Mouse (Mus musculus): Measurements from ENCODE around the gene Snx9.

Snx9 gene

DNA sequence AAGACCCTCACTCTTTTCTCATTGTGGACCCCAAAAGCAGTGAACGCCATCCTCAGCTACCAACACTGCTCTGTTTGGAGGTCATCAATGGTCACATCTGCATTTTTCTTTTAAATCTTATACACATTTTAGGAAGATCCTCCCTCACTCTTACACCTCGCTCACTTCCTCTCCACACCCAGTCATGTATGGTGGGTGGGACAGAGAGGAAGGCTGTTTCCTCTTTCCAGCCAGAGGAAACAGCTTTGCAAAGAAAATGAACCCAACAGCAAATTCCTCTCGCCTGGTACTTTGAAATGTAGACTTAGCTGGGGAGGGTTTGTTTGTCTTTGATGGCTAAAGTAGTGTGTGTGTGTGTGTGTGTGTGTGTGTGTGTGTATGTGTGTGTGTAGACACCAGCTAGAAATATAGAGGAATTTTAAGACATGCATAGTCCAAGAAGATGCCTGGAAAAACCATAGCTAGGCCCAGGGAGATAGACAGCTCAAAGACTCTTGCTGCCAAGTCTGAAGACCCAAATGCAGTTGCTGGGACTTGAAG lies 33.2 kb upstream of the Snx9 start:
- DNase-seq: no peak

DNA sequence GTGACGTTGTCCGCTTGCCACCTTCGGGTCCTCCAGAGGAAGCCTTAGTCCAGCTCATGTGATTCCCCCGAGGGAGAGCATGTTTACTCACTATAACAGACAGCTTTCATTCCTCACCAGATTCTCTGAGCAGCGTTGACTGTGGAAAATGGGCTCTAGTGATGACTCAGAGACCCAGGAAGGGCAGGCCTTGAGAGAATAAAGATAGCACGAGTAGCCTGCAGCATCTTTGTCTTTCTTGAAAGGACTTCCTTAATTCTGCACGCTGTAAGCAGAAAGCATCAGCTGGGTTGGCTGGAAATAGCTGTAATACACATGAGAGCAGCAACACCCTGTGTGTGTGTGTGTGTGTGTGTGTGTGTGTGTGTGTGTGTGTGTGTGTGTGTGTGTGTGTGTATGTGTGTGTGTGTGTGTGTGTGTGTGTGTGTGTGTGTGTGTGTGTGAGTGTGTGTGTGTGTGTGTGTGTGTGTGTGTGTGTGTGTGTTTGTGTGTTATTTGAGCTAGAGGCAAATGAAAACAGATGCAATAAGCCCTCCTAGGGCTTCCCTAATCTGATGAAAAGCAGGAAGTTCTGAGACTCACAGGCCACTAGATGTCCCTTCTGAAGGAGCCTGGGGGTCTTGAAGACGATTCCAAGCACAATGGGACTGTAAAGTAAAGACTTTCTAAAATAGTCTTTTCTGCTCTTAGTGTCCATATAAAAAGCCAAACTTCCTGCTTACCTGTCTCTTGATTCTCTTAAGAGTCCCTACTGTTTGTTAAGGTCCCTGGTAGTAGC lies 27.1 kb upstream of the Snx9 start:
- DNase-seq: no peak

DNA sequence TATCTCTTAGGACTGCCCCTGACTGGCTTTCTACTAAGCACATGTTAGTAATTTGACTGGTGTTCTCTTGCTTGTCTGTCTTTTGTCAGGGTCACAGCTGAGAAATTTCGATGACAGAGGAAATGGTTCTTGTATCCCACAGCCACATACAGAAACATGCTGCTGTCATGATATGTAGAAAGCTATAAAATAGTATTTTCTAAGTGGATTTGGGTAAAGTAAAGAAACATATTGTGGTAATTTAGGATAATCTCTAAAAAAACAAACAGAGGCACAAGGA lies 26.5 kb upstream of the Snx9 start:
- DNase-seq: no peak

DNA sequence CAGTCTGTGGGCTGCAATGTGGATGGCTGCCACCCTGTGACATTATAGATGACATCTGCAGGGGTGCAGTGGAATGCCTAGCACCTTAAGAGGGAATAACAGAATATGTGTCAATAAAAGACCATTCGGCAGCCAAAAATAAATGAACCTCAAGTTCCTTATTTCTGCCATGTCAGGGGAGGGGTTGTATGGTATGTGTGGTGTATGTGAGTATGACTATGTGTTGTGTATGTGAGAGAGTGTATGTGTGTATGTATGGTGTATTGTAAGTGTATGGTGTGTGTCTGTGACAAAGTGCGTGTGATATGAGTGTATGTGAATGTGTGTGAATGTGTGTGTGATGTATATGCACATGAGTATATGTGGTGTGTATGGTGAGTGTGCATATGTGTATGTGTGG lies 23.3 kb upstream of the Snx9 start:
- no peak for DNase-seq

DNA sequence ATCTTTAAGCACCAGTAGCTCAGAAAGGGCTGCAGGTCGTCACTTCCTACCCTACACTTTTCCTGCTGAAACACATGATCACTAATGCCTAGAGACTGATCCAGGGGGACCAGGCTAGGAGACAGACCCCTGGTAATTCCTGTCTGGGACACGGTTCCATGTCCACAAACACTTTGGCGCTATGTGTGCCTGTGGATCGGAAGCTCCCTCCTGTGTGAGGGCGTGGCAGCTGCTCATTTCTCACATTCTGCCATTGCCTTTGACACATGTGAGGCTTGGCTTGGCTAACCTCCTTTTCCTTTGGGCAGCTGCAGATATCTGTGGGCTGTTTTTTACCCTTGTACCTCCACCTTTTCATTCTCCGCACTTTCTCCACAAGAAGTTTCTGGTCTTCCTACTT lies 22.0 kb upstream of the Snx9 start:
- DNase-seq: no peak

DNA sequence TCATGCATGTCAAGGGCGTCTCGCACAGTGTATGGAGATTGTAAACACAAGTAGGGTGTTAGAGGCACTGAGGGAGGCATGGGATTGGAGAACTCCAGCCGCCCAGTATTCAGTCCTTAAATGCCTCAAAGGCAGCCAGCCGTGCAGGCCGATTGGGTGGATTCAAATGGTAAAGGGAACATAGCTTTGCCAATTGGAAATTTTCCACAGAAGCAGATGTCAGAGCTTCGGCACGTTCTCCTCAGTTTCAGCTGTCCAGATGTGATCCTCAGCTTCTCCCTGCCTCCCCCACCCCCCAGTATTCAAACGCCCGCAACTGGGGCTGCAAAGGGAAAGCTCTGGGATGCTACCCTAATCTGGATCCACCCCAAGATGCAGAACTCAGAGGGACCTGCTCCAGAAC lies 21.3 kb upstream of the Snx9 start:
- peak; percentile 42 to 62 for DNase-seq

DNA sequence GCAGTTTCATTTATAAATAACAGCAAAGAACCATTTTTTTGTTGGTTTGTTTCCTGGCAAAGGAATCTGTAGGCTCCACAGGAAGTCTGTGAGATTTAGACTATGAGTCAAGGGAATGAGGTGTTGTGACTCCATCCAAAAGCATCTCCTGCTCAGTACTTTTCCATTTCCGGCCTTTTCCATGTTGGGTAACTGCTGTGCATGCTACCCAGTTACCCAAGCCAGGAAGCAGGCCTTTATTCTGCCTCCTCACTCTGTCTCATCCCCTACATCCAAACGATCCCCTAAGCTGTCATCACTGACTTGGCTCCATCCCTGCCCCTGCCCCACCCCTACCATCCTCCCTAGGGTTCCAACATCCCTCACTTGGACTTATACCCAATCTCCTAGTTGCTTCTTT lies 18.6 kb upstream of the Snx9 start:
- DNase-seq: peak in 1 of 2 experiments; percentile 43

DNA sequence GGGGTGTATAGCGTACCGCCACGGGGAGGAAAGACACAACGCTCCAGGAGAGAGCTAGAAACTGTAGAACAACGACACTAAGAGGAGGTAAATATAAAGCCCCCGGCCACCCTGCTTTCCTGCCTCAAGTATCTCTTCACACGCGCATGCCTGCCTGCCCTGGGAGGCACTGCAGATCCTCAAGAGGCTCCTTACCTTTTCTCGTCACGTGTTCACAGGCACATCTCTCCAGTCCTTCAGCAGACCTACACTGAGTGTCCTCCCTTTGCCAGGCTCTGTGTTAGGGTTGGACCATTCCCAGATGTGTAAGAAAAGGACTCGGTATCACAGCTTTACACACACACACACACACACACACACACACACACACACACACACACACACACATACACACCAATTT lies 18.1 kb upstream of the Snx9 start:
- no peak for DNase-seq

DNA sequence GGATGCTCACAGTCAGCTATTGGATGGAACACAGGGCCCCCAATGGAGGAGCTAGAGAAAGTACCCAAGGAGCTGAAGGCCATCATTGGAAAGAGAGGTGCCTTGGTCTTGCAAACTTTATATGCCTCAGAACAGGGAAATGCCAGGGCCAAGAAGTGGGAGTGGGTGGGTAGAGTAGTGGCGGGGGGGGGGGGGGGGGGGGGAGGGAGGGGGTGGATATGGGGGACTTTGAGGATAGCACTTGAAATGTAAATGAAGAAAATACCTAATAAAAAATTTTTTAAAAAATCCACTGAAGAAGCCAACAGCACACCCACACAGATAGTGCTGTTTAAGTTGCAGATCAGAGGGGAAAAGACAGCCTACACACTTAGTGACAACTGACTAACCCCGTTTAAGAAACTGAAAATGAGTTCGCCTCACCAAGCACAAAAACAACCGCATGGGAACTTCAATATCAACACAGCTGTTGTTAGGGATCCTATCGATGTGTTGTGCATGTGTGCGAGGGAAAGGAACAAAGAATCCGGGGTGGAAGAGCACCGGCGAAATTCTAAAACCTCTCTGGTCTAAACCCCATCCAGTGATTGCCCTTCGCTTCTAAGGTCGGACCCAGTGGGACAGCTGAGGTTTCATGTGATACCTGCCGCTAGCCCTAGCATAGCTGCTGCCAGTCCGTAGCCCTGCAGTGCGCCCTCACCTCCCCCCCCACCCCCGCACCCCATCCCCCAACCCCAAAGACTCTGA lies 13.1 kb upstream of the Snx9 start:
- DNase-seq: no peak

DNA sequence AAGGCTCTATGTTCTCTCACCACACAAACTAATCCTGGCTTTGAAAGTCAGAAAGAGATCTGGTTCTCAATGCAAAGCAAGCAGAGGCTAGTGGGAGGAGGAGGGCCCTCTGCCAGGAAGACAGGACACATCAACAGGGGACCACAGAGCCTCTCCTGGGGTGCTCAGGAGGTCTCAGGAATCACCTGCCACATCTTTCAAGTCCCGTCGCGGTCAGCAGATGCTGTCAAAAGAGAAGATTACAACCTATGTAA lies 12.6 kb upstream of the Snx9 start:
- DNase-seq: no peak

DNA sequence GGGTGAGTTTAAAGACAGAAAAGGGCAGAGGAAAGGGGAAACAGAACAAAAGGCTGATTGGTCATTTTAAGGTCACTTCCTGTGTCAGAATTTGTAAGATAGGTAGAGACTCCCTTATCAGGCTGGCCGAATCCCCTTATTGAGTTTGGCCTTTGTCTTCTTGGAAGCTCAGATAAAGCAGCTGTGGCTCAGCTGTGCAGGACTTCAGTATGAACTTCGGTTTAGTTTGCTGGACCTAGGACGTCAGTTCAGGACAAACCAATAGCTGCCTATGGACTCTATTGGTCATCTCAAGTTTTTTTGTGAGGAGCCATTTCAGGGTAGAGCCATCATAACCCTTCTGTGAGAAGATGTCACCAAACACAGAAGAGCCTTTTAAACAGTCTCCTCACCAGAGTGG lies 12.2 kb upstream of the Snx9 start:
- DNase-seq: no peak

DNA sequence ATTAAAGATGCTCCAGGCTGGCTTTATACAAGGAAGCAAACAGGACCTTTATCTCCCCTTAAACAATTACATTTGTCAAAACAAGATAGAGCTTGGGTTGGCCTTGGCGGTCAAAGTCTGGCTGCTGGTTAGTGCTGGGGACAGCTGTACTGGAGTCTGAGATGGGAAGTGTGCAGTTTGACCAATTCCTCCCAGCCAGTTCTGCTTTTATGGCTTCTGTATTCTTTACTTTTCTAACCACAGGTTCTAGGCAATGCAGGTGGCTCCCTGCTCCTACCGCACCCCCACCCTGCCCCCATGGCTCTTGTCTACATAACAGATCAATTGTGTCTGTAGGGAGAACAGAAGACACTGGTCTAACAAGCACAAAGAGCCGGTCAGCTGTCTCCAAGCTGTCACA lies 11.2 kb upstream of the Snx9 start:
- DNase-seq: no peak

DNA sequence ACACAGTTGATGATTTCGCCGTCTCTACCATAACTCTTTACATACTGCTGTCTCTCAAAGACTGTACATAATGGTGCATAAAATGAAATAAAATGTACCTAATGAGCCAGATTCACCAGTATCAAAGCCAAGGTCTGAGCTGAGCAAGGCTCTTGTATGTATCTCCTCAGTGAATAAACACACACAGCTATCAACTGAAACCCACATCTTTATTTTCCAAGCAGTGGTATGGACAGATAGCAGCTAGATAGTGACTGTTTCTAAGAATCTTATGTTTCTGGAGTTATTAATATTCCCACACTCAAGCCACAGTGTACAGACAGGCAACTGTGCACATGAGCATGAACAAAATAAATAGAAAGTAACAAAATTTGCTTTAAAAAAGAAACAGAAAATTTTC lies 10.7 kb upstream of the Snx9 start:
- no peak for DNase-seq

DNA sequence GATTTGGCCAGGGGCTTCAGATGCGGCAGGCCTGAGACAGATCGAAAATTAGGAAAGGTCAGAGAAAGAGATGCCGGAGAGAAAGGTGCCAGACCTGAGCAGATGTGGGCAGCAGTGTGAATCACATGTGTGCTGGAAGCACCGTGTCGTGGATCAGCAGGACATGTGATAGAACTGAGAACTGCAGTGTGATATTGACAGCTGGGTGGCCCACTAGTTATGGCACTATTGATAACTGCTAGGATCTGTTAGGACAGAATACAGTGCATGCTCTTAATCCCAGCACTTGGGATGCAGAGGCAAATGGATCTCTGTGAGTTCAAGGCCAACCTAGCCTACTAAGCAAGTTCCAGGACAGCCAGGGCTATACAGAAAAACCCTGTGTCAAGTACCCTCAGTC lies 10.3 kb upstream of the Snx9 start:
- no peak for DNase-seq

DNA sequence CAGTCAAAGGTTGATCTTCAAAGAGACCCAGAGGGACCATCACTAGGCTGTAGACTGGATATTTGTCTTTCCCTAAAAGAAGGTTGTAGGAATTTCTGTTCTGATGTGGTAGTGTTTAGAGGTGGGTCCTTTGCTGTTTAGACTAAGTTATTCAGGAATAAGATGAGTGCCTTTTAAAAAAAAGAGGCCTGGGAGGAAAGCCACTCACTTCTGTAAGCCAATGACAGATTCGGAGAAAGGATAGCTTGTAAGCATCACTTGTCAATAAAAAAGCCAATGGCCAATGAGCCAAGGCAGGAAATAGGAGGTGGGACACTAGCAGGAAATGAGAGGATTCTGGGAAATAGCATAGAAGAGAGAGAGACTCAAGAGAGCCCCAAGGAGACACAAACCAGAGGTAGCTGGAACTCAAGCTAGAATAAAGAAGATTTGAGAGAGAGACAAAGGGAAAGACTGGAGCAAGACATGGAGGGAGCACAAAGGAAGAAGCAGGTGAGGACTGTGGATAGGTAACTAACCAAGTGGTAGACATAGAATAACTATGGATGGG lies 9.8 kb upstream of the Snx9 start:
- DNase-seq: no peak

DNA sequence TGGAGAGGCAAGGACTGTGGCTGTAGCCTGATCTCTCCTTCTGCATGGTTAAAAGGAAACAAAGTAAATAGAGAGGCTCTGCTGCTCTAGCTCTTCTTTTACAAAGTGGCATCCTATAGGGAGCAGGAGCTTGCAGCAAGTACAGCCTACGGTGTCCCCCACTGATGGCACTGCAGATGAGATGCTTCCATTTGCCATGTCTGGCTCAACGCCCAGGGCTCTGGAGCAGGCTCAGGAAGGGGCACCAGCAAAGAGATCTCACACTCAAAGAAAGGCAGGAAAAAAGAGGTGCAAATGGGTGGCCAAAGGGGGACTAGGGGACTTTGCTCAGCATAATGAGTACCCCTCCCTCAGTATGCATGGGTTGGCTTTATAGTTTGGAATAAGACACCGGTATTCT lies 7.0 kb upstream of the Snx9 start:
- DNase-seq: no peak

DNA sequence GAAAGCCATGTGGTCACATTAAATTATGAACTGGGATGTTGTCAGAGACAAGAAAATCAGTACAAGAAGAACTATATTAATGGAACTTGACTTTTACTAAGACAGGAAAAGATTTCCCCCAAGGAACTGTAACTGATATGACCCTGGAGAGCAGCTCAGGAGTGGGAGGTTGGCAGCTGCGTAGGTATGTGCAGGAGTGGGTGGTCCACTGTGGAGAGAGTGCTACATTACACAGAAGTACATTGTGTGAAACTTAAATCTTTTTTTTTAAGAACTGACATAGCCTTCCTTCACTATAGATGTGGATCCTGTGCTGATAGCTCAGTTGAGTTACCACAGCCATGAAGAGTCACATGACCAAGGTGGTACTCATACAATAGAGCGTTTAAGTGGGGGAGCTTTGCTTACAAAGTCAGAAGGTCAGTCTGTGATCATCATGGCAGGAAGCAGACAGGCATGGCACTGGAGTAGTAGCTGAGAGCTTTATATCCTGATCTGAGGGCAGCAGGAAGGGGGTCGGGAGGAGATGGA lies 6.3 kb upstream of the Snx9 start:
- no peak for DNase-seq

DNA sequence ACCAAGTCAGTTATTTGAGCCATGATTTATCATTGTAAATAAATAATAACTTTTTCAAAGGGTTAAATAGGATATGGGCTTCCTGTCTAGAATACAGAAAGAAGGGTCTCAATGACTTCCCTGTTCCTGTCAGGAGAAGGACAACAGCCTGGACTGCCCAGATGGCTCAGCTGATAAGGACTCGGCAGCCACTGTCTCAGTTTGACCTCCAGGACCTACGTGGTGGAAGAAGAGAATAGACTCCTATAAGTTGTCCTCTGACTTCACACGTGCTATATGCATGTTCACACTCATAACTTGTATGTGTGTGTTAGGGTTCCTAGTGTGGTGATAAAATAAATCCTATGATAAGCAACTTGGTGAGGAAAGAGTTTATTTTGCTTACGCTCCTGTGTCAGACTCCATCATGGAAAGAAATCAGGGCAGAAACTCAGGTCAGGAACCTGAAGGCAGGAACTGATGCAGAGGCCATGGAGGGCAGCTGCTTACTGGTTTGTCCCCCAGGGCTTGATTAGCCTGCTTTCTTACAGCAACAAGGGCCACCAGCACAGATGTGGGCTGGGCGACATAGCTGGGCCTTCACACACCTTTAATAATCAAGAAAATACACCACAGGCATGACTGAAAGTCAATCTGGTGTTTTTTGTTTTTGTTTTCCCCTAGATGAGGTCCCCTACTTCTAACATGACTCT lies 1.4 kb upstream of the Snx9 start:
- DNase-seq: no peak

DNA sequence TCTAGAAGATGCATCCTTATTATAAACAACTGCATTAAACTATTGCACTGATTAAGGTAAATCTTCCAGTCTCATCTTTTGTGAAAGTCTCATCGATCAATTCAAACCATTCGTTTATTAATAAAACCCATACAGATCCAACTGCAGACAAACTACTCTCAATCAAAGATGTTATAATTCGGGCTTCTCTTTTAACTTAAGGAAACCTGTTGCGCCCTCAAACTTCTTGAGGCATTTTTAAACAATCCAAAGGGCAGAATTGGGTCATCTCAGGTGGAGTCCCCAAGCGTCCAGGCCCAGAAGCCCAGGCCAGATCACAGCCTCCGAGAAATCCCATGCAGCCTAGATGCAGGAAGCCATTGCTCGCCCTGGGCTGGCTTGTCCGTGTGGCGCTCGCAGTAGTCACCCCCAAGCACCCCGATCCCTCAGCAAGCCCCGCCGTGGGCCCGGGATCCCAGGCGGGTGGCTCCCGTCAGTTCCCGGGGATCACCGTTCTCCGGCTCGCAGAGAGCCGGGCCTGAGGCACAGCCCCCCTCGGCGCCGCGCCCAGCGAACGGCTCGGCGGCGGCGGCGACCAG lies 490 bp upstream of the Snx9 start:
- peak; percentile 39 to 47 for DNase-seq

DNA sequence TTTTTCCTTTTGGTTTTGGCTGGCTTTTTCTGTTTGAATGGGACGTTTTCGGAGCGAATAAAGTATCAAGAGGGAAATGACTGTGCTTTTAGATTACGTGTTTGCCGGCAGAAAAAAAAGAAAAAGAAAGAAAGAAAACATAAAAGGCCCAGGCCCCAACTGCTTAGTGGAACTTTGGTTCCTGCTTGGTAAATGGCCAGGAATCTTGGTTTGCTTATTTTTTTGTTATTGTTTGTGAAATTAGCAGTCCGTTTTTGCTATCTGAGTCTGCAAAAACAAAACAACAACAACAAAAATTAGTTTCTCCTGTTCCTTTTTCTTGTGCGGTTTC lies 779 bp downstream of the Snx9 start:
- DNase-seq: no peak

DNA sequence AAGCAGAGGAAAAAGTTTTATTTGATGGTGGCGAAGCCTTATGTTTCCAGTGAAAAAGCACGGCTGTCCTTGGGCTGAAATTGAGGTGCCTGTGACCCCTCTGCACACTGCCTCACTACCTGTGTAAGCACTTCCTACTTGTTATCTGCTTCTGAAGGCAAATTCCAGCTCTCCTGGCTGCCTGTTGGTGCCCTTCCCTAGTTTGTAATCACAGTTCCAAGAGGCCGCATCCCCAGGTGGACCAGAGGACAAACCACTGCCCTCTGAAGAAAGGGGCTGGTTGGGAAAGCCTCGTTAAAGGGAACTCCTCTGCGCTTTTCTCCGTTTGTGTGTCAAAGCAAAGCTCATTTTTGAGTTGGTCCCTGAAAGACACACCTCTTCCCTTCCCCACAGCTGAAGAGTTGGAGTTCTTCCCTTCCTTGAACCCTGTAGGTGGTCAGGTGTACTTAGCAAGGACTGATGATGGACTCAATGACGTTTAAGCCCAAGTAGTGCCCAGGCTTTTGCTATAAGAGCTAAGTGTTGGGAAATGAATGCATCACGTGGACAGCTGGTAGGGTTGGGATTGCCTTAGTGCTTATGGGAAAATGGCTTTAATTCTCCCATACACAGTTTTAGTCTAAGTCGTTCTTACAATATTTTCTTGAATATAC lies 2.0 kb downstream of the Snx9 start:
- DNase-seq: peak; percentile 43 to 45

DNA sequence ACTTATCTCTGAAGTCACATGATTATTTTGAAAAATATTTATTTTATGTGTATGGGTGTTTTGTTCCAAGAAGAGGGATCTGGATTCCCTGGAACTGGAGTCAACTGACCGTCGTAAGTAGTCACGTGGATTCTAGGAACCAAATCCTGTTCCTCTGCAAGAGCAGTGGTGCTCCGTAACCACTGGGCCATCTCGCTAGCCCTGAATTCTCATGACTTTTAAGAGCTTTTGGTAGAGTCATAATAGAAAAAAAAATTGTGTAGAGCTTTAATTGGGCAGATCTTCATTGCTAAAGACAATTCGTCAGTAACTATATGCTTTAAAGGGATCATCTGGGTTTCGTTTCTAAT lies 2.5 kb downstream of the Snx9 start:
- no peak for DNase-seq

DNA sequence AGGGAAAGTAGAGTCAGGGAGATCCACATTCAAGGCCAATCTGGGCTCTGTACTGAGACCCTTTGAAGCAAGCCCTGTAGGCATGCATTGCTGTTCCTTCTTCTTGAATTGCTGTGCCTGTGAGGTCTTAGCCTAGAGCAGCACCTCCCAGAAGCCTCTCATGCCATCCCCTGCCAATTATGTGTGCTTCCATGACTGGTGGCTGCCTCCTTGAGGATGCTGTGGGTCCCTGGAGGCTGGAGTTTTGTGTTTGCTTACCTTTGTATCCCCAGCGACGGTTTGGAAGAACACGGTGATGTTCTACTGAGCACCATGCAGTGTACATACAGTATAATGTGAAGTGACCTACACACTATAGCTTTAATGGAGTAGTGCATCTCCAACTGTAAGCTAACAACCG lies 4.2 kb downstream of the Snx9 start:
- no peak for DNase-seq

Data from kidney, adult 8-10 months (tissue).